Mouse (Mus musculus): ENCODE data around the gene Gm36245. TPM values are rescaled to one million over a fixed set of nuclear protein-coding genes. Genes with fewer than 3 reads are reported as not detected.
"Not testable (repeated sequence)": the region's sequence is repeated elsewhere in the genome, so short reads cannot be mapped to it uniquely, and the experiment has no call there.

Gm36245 gene
- polyA plus RNA-seq, 1 experiment = not detected

GRCm38 (mm10) chr15:77590881-77591280 is 8.2 kb upstream of the Gm36245 start:
- Histone ChIP-seq H3K4me3 (replicated peaks; ENCODE audit: insufficient read depth, low read depth, low read length) (no peak overlapping the region), H3K4me1 (ENCODE audit: control insufficient read depth, insufficient read depth, low read length) (no peaks in the 10 kb centered on the region), H3K27ac (ENCODE audit: insufficient read depth, low read length) (no peak overlapping the region), H3K27me3 (ENCODE audit: control insufficient read depth, insufficient read depth, low read length) (no peaks in the 10 kb centered on the region)
- TF ChIP-seq CTCF (IDR thresholded peaks at IDR 0.05; ENCODE audit: borderline replicate concordance, insufficient read depth, low read depth, low read length) (no peak), POLR2A (IDR thresholded peaks at IDR 0.05; ENCODE audit: borderline replicate concordance, insufficient read depth, low read length) (no peak)
- DNase-seq = no peak
- 80% methylated on average over 2 of the region's 2 CpGs for WGBS

GRCm38 (mm10) chr15:77593557-77593956 is 5.5 kb upstream of the Gm36245 start:
- WGBS = 74% methylated on average over 1 of the region's 1 CpGs
- no peak for DNase-seq
- H3K27me3 ChIP-seq (ENCODE audit: control insufficient read depth, insufficient read depth, low read length) = no peaks in the 10 kb centered on the region
- TF ChIP-seq CTCF (IDR thresholded peaks at IDR 0.05; ENCODE audit: borderline replicate concordance, insufficient read depth, low read depth, low read length) (no peak), POLR2A (IDR thresholded peaks at IDR 0.05; ENCODE audit: borderline replicate concordance, insufficient read depth, low read length) (no peak)
- H3K4me1 ChIP-seq (ENCODE audit: control insufficient read depth, insufficient read depth, low read length) = no peaks in the 10 kb centered on the region
- H3K27ac ChIP-seq (ENCODE audit: insufficient read depth, low read length) = no peak overlapping the region
- H3K4me3 ChIP-seq (replicated peaks; ENCODE audit: insufficient read depth, low read depth, low read length) = no peak overlapping the region

GRCm38 (mm10) chr15:77595961-77596360 is 3.1 kb upstream of the Gm36245 start, which contains the start of gene Apol10b:
Gene Apol10b (minus strand): TSS chr15:77596125.
- Histone ChIP-seq H3K27ac (ENCODE audit: insufficient read depth, low read length) (no peak within 1 kb of the TSS), H3K4me3 (replicated peaks; ENCODE audit: insufficient read depth, low read depth, low read length) (no peak within 1 kb of the TSS), H3K4me1 (ENCODE audit: control insufficient read depth, insufficient read depth, low read length) (no peaks in the 10 kb centered on the region), H3K27me3 (ENCODE audit: control insufficient read depth, insufficient read depth, low read length) (no peaks in the 10 kb centered on the region)
- no peak for DNase-seq
- 56% methylated on average over 5 of the region's 5 CpGs for WGBS
- TF ChIP-seq CTCF (IDR thresholded peaks at IDR 0.05; ENCODE audit: borderline replicate concordance, insufficient read depth, low read depth, low read length) (no peak), POLR2A (IDR thresholded peaks at IDR 0.05; ENCODE audit: borderline replicate concordance, insufficient read depth, low read length) (no peak)

GRCm38 (mm10) chr15:77598429-77598828 is 629 bp upstream of the Gm36245 start:
- no peaks in the 10 kb centered on the region for H3K27me3 ChIP-seq (ENCODE audit: control insufficient read depth, insufficient read depth, low read length)
- no peak overlapping the region for H3K27ac ChIP-seq (ENCODE audit: insufficient read depth, low read length)

GRCm38 (mm10) chr15:77606069-77606468 is 7.0 kb downstream of the Gm36245 start:
- no peak overlapping the region for H3K4me3 ChIP-seq (replicated peaks; ENCODE audit: insufficient read depth, low read depth, low read length)
- no peak overlapping the region for H3K27ac ChIP-seq (ENCODE audit: insufficient read depth, low read length)
- no peaks in the 10 kb centered on the region for H3K27me3 ChIP-seq (ENCODE audit: control insufficient read depth, insufficient read depth, low read length)
- no peak for DNase-seq
- TF ChIP-seq POLR2A (IDR thresholded peaks at IDR 0.05; ENCODE audit: borderline replicate concordance, insufficient read depth, low read length) (no peak), CTCF (IDR thresholded peaks at IDR 0.05; ENCODE audit: borderline replicate concordance, insufficient read depth, low read depth, low read length) (no peak)
- WGBS = 94% methylated on average over 3 of the region's 3 CpGs
- H3K4me1 ChIP-seq (ENCODE audit: control insufficient read depth, insufficient read depth, low read length) = no peaks in the 10 kb centered on the region

More at GRCm38 (mm10) chr15:77598429-77598828, 629 bp upstream of the Gm36245 start:
- Histone ChIP-seq H3K4me1 (ENCODE audit: control insufficient read depth, insufficient read depth, low read length) (no peaks in the 10 kb centered on the region), H3K4me3 (replicated peaks; ENCODE audit: insufficient read depth, low read depth, low read length) (no peak overlapping the region)
- no peak for TF ChIP-seq POLR2A (IDR thresholded peaks at IDR 0.05; ENCODE audit: borderline replicate concordance, insufficient read depth, low read length)
- TF ChIP-seq CTCF (IDR thresholded peaks at IDR 0.05; ENCODE audit: borderline replicate concordance, insufficient read depth, low read depth, low read length) = no peak
- WGBS = 67% methylated on average over 3 of the region's 3 CpGs
- DNase-seq = no peak

- no peak for DNase-seq
- H3K4me1 ChIP-seq (ENCODE audit: control insufficient read depth, insufficient read depth, low read length) = no peaks in the 10 kb centered on the region
- no peak overlapping the region for H3K27ac ChIP-seq (ENCODE audit: insufficient read depth, low read length)
- H3K27me3 ChIP-seq (ENCODE audit: control insufficient read depth, insufficient read depth, low read length) = no peaks in the 10 kb centered on the region
- H3K4me3 ChIP-seq (replicated peaks; ENCODE audit: insufficient read depth, low read depth, low read length) = no peak overlapping the region
- WGBS = 94% methylated on average over 1 of the region's 1 CpGs
- TF ChIP-seq CTCF (IDR thresholded peaks at IDR 0.05; ENCODE audit: borderline replicate concordance, insufficient read depth, low read depth, low read length) (no peak), POLR2A (IDR thresholded peaks at IDR 0.05; ENCODE audit: borderline replicate concordance, insufficient read depth, low read length) (no peak)
Measured at GRCm38 (mm10) chr15:77624710-77625109, 25.7 kb downstream of the Gm36245 start.

- H3K27me3 ChIP-seq (ENCODE audit: control insufficient read depth, insufficient read depth, low read length); H3K4me1 ChIP-seq (ENCODE audit: control insufficient read depth, insufficient read depth, low read length); H3K4me3 ChIP-seq (replicated peaks; ENCODE audit: insufficient read depth, low read depth, low read length); DNase-seq; H3K27ac ChIP-seq (ENCODE audit: insufficient read depth, low read length): not testable (repeated sequence)
- WGBS = 85% methylated on average over 4 of the region's 4 CpGs
Measured at GRCm38 (mm10) chr15:77626471-77626870, 27.4 kb downstream of the Gm36245 start.

- not testable (repeated sequence) for H3K27ac ChIP-seq (ENCODE audit: insufficient read depth, low read length); H3K4me1 ChIP-seq (ENCODE audit: control insufficient read depth, insufficient read depth, low read length); DNase-seq; H3K4me3 ChIP-seq (replicated peaks; ENCODE audit: insufficient read depth, low read depth, low read length); H3K27me3 ChIP-seq (ENCODE audit: control insufficient read depth, insufficient read depth, low read length)
- WGBS = 71% methylated on average over 9 of the region's 9 CpGs
Measured at GRCm38 (mm10) chr15:77628647-77629046, 29.6 kb downstream of the Gm36245 start.

GRCm38 (mm10) chr15:77629822-77630221 is 30.8 kb downstream of the Gm36245 start:
- H3K27me3 ChIP-seq (ENCODE audit: control insufficient read depth, insufficient read depth, low read length); H3K27ac ChIP-seq (ENCODE audit: insufficient read depth, low read length); H3K4me1 ChIP-seq (ENCODE audit: control insufficient read depth, insufficient read depth, low read length); DNase-seq; H3K4me3 ChIP-seq (replicated peaks; ENCODE audit: insufficient read depth, low read depth, low read length): not testable (repeated sequence)
- 79% methylated on average over 3 of the region's 3 CpGs for WGBS

GRCm38 (mm10) chr15:77643176-77643575 is 44.1 kb downstream of the Gm36245 start, which contains the start of gene Apol11b:
Gene Apol11b (minus strand): TSS chr15:77643286.
- not testable (repeated sequence) for H3K4me1 ChIP-seq (ENCODE audit: control insufficient read depth, insufficient read depth, low read length); DNase-seq; H3K27me3 ChIP-seq (ENCODE audit: control insufficient read depth, insufficient read depth, low read length); H3K27ac ChIP-seq (ENCODE audit: insufficient read depth, low read length); H3K4me3 ChIP-seq (replicated peaks; ENCODE audit: insufficient read depth, low read depth, low read length)
- 53% methylated on average over 2 of the region's 2 CpGs for WGBS

- H3K4me3 ChIP-seq (replicated peaks; ENCODE audit: insufficient read depth, low read depth, low read length); H3K27ac ChIP-seq (ENCODE audit: insufficient read depth, low read length); H3K4me1 ChIP-seq (ENCODE audit: control insufficient read depth, insufficient read depth, low read length); H3K27me3 ChIP-seq (ENCODE audit: control insufficient read depth, insufficient read depth, low read length); DNase-seq: not testable (repeated sequence)
Measured at GRCm38 (mm10) chr15:77651143-77651542, 52.1 kb downstream of the Gm36245 start.

Data from cerebellum, adult 2 months (tissue).